Mouse (Mus musculus): ENCODE measurements around the gene Cd300ld5.

DNA sequence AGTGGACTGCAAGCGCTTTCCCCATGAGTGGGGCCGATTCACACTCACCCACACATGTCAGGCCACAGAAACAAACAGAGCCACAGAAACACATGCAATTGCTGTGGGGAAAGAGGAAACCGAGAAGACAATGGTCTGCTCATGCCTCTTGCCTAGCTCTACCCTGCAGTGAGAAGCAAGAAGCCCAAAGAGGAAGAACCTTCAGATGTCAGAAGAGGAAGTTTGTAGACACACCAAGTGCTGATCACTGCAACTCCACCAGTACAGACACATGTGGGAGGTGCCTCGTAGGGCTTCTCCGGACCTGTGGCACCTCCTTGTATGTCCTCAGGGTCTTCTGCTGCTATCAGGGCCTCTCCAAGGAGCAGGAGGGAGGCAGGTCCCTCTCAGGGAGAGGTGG lies 33.5 kb downstream of the Cd300ld5 start:
- no peak for TF ChIP-seq CTCF (conservative IDR thresholded peaks at IDR 0.05; ENCODE audit: low read length)
- no peak for TF ChIP-seq NANOG (IDR thresholded peaks at IDR 0.05; ENCODE audit: borderline replicate concordance, low read length)
- no peak for TF ChIP-seq POU5F1 (IDR thresholded peaks at IDR 0.05; ENCODE audit: borderline replicate concordance, low read length)
